Mouse (Mus musculus) heart, postnatal 14 days (tissue): ENCODE measurements around the gene Pbp2. TPM values are rescaled to one million over a fixed set of nuclear protein-coding genes. Genes with fewer than 3 reads are reported as not detected.

ENCODE experiments used
- DNase-seq, 2 experiments: peaks; one replicate each; pipeline ENCODE4 v3.0.0; 2021 to 2022
- intact Hi-C: fragments of 180-260 bp; cut with DNase I; formaldehyde crosslinking; loops from one replicate; pipeline ENCODE4 v1.15.1; 2025
- total RNA-seq, 2 experiments: library from RNA; stranded (reverse); gene quantifications; 2 replicates each; pipeline ENCODE4 v1.2.3; 2021

Gene Pbp2
- total RNA-seq, 2 experiments from 2014 or later, result not detected

GRCm38 (mm10) chr6:135264136-135264535 lies 46.1 kb downstream of the Pbp2 start:
- intact Hi-C loops, result no loop called here

GRCm38 (mm10) chr6:135262565-135262964 lies 47.6 kb downstream of the Pbp2 start:
- DNase-seq, result no peak
- intact Hi-C loops, result no loop called here

More at GRCm38 (mm10) chr6:135264136-135264535, 46.1 kb downstream of the Pbp2 start:
- DNase-seq, result no peak

- DNase-seq, result no peak
- intact Hi-C loops, result no loop called here
These were observed 49.1 kb downstream of the Pbp2 start for GRCm38 (mm10) chr6:135261124-135261523.

- no peak for DNase-seq
- intact Hi-C loops, result no loop called here
These were observed 49.8 kb downstream of the Pbp2 start for GRCm38 (mm10) chr6:135260435-135260834.

Other genes with a start within 250 kb of the Pbp2 start
- gene Gprc5a, start 244.8 kb downstream of the Pbp2 start, total RNA-seq, result 1 to 10 TPM; 2.8 to 2.9 TPM
- gene Gprc5d, start 192.1 kb downstream of the Pbp2 start, total RNA-seq, result not detected
- gene Fam234b, start 112.4 kb downstream of the Pbp2 start, total RNA-seq, result 1 to 10 TPM; 6.3 to 7.8 TPM
- 10 to 100 TPM; 44.8 to 45.9 TPM for gene Hebp1, start 112.4 kb downstream of the Pbp2 start, total RNA-seq
- under 1 TPM in 1 of 2 experiments, not detected in 1; 0.86 TPM for gene Gsg1, start 56.1 kb downstream of the Pbp2 start, total RNA-seq
- gene Emp1, start 52.1 kb upstream of the Pbp2 start, total RNA-seq, result 100 to 1,000 TPM; 102 to 124 TPM